Mouse (Mus musculus) CH12.LX (cell line): ENCODE data around the gene Sh3rf1. TPM values are rescaled to one million over a fixed set of nuclear protein-coding genes. Genes with fewer than 3 reads are reported as not detected.
A peak's percentile ranks its signal among the peaks of the same experiment; 100 is the strongest.

Experiments
- DNase-seq: peaks from one replicate; pipeline ENCODE4 v3.0.0-alpha.2; 2013; ENCODE audit errors: extremely low read depth
- H3K27ac ChIP-seq: 2 replicates; pipeline ENCODE4 v1.5.1; 2012; ENCODE audit warnings: low read depth, mild to moderate bottlenecking, control low read depth, moderate library complexity; ENCODE audit not compliant: insufficient read depth
- H3K27me3 ChIP-seq: replicated peaks from 2 replicates; pipeline ENCODE3; 2012; ENCODE audit warnings: inconsistent platforms
- H3K36me3 ChIP-seq, 2 experiments: replicated peaks in 1 of 2; 2 replicates each; pipeline versions ENCODE3 to v1.6.1; 2012; ENCODE audit warnings: inconsistent platforms in 1 of 2, low read length in 1 of 2, mild to moderate bottlenecking in 1 of 2, mixed read lengths in 1 of 2, moderate library complexity in 1 of 2; ENCODE audit not compliant: control insufficient read depth in 1 of 2, insufficient read depth in 1 of 2
- H3K4me1 ChIP-seq, 2 experiments: 2 replicates each; pipeline ENCODE4 v1.6.1; 2012; ENCODE audit warnings: inconsistent platforms in 1 of 2, moderate library complexity in 1 of 2; ENCODE audit not compliant: insufficient read depth in 2 of 2, control insufficient read depth in 1 of 2
- H3K4me2 ChIP-seq: 2 replicates; pipeline ENCODE4 v1.6.1; 2012; ENCODE audit warnings: low read depth, mild to moderate bottlenecking, control low read depth; ENCODE audit not compliant: poor library complexity, insufficient read depth, severe bottlenecking
- H3K4me3 ChIP-seq, 3 experiments: fragments of 150-350 bp in 1 of 3; sonication (generic) in 1 of 3; replicated peaks in 1 of 3; 2 replicates each; pipeline versions ENCODE3 to v1.5.1; 2011 to 2012; ENCODE audit warnings: low read depth in 2 of 3, low read length in 2 of 3, mild to moderate bottlenecking in 2 of 3, moderate library complexity in 2 of 3, control low read depth in 1 of 3, improper control_type of control experiment in 1 of 3, inconsistent platforms in 1 of 3, mixed read lengths in 1 of 3; ENCODE audit not compliant: poor library complexity in 1 of 3
- H3K79me2 ChIP-seq: replicated peaks from 2 replicates; pipeline ENCODE4 v1.6.1; 2012; ENCODE audit warnings: mild to moderate bottlenecking, moderate library complexity; ENCODE audit not compliant: control insufficient read depth, poor library complexity, insufficient read depth, severe bottlenecking; ENCODE audit errors: extremely low read depth
- H3K9ac ChIP-seq: 2 replicates; pipeline ENCODE4 v1.6.1; 2012; ENCODE audit warnings: low read depth, mild to moderate bottlenecking, control low read depth, moderate library complexity; ENCODE audit not compliant: insufficient read depth
- H3K9me3 ChIP-seq: replicated peaks from 2 replicates; pipeline ENCODE3; 2012; ENCODE audit warnings: low read length, inconsistent platforms, mixed read lengths
- CHD1 ChIP-seq: IDR thresholded peaks from 2 replicates; pipeline ENCODE4 v1.6.1; 2012; ENCODE audit warnings: low read depth, low read length, improper control_type of control experiment, inconsistent platforms
- CHD2 ChIP-seq: IDR thresholded peaks from 2 replicates; pipeline ENCODE4 v1.6.1; 2011; ENCODE audit warnings: low read length, improper control_type of control experiment
- CTCF ChIP-seq, 2 experiments: IDR thresholded peaks in 1 of 2; conservative IDR thresholded peaks in 1 of 2; 2 replicates each; pipeline ENCODE4 v1.5.1; 2011 to 2012; ENCODE audit warnings: low read depth in 2 of 2, low read length in 2 of 2, improper control_type of control experiment in 1 of 2, inconsistent platforms in 1 of 2, mild to moderate bottlenecking in 1 of 2, moderate library complexity in 1 of 2
- ELF1 ChIP-seq: IDR thresholded peaks from 2 replicates; pipeline ENCODE4 v1.6.1; 2014; ENCODE audit warnings: low read depth, mild to moderate bottlenecking, inconsistent platforms, low read length, improper control_type of control experiment
- HCFC1 ChIP-seq: IDR thresholded peaks from 2 replicates; pipeline ENCODE4 v1.6.1; 2012; ENCODE audit warnings: low read depth, mild to moderate bottlenecking, inconsistent platforms, low read length, improper control_type of control experiment
- IRF4 ChIP-seq: IDR thresholded peaks from 2 replicates; pipeline ENCODE4 v1.6.1; 2014; ENCODE audit warnings: low read depth, mild to moderate bottlenecking, inconsistent platforms, low read length, improper control_type of control experiment
- JUND ChIP-seq: conservative IDR thresholded peaks from 2 replicates; pipeline ENCODE4 v1.6.1; 2011; ENCODE audit warnings: low read depth, low read length, improper control_type of control experiment
- KAT2A ChIP-seq: IDR thresholded peaks from 2 replicates; pipeline ENCODE4 v1.6.1; 2012; ENCODE audit warnings: low read length, improper control_type of control experiment, inconsistent platforms; ENCODE audit not compliant: insufficient replicate concordance
- MAFK ChIP-seq: IDR thresholded peaks from 2 replicates; pipeline ENCODE4 v1.6.1; 2011; ENCODE audit warnings: low read length, improper control_type of control experiment; ENCODE audit not compliant: insufficient replicate concordance
- MAX ChIP-seq: IDR thresholded peaks from 2 replicates; pipeline ENCODE4 v1.6.1; 2011; ENCODE audit warnings: low read length, improper control_type of control experiment
- MAZ ChIP-seq: IDR thresholded peaks from 2 replicates; pipeline ENCODE4 v1.6.1; 2012; ENCODE audit warnings: low read depth, mild to moderate bottlenecking, inconsistent platforms, low read length, improper control_type of control experiment, moderate library complexity
- MEF2A ChIP-seq: IDR thresholded peaks from 2 replicates; pipeline ENCODE4 v1.6.1; 2014; ENCODE audit warnings: low read depth, mild to moderate bottlenecking, inconsistent platforms, low read length, improper control_type of control experiment, borderline replicate concordance
- MYC ChIP-seq: IDR thresholded peaks from 2 replicates; pipeline ENCODE4 v1.6.1; 2011; ENCODE audit warnings: low read depth, mild to moderate bottlenecking, improper control_type of control experiment, low read length
- NELFE ChIP-seq: IDR thresholded peaks from 2 replicates; pipeline ENCODE4 v1.6.1; 2011; ENCODE audit warnings: low read depth, low read length, improper control_type of control experiment
- NRF1 ChIP-seq: IDR thresholded peaks from 2 replicates; pipeline ENCODE4 v1.6.1; 2014; ENCODE audit warnings: low read depth, mild to moderate bottlenecking, inconsistent platforms, low read length, improper control_type of control experiment, moderate library complexity
- PAX5 ChIP-seq: IDR thresholded peaks from 2 replicates; pipeline ENCODE4 v1.6.1; 2012; ENCODE audit warnings: low read length, inconsistent platforms, mixed read lengths
- POLR2AphosphoS2 ChIP-seq: IDR thresholded peaks from 2 replicates; pipeline ENCODE4 v1.6.1; 2011; ENCODE audit warnings: low read depth, low read length, improper control_type of control experiment
- RAD21 ChIP-seq: IDR thresholded peaks from 2 replicates; pipeline ENCODE4 v1.6.1; 2011; ENCODE audit warnings: low read depth, mild to moderate bottlenecking, low read length, improper control_type of control experiment, moderate library complexity
- RCOR1 ChIP-seq: conservative IDR thresholded peaks from 2 replicates; pipeline ENCODE4 v1.6.1; 2012; ENCODE audit warnings: low read depth, mild to moderate bottlenecking, inconsistent platforms, low read length, improper control_type of control experiment
- SMC3 ChIP-seq: IDR thresholded peaks from 2 replicates; pipeline ENCODE4 v1.6.1; 2011; ENCODE audit warnings: low read depth, low read length, improper control_type of control experiment
- TBP ChIP-seq: conservative IDR thresholded peaks from 2 replicates; pipeline ENCODE4 v1.6.1; 2011; ENCODE audit warnings: low read depth, low read length, improper control_type of control experiment
- TCF12 ChIP-seq: IDR thresholded peaks from 2 replicates; pipeline ENCODE4 v1.6.1; 2014; ENCODE audit warnings: low read depth, mild to moderate bottlenecking, inconsistent platforms, low read length, improper control_type of control experiment
- UBTF ChIP-seq: IDR thresholded peaks from 2 replicates; pipeline ENCODE4 v1.6.1; 2012; ENCODE audit warnings: low read depth, mild to moderate bottlenecking, inconsistent platforms, low read length, improper control_type of control experiment, moderate library complexity
- USF2 ChIP-seq: conservative IDR thresholded peaks from 2 replicates; pipeline ENCODE4 v1.6.1; 2011; ENCODE audit warnings: low read depth, low read length, improper control_type of control experiment
- ZNF384 ChIP-seq: IDR thresholded peaks from 2 replicates; pipeline ENCODE4 v1.6.1; 2012; ENCODE audit warnings: low read depth, low read length, improper control_type of control experiment, inconsistent platforms
- dilution Hi-C: fragments of 300-500 bp; cut with MboI; formaldehyde crosslinking; loops from 2 replicates; pipeline ENCODE4 v1.14.3; 2020; ENCODE audit warnings: low sequenced_read_pairs; ENCODE audit not compliant: extremely low pct_unique_long_range_greater_than_20kb, extremely low pct_ligation_motif_present
- in situ Hi-C: fragments of 300-500 bp; cut with MboI; formaldehyde crosslinking; loops from 3 replicates; pipeline ENCODE4 v1.14.3; 2019; ENCODE audit warnings: low sequenced_read_pairs, low pct_ligation_motif_present, low pct_unique_long_range_greater_than_20kb, mixed read lengths
- polyA plus RNA-seq: library from polyadenylated mRNA; unstranded; fragments of >175 nt; gene quantifications from 2 replicates; pipeline ENCODE4 v1.2.1, GENCODE M21; 2012; ENCODE audit warnings: low read depth; ENCODE audit not compliant: insufficient read length
- total RNA-seq, 2 experiments: library from RNA; depleted of rRNA; stranded (reverse); fragments of 300-350 nt in 1 of 2; fragments of >200 nt in 1 of 2; gene quantifications; 2 replicates each; pipeline ENCODE4 v1.2.3; 2012 to 2014

The Sh3rf1 gene
- total and polyA plus RNA-seq, 3 experiments, result 6.0 to 16.8 (median 10.6) TPM

DNA sequence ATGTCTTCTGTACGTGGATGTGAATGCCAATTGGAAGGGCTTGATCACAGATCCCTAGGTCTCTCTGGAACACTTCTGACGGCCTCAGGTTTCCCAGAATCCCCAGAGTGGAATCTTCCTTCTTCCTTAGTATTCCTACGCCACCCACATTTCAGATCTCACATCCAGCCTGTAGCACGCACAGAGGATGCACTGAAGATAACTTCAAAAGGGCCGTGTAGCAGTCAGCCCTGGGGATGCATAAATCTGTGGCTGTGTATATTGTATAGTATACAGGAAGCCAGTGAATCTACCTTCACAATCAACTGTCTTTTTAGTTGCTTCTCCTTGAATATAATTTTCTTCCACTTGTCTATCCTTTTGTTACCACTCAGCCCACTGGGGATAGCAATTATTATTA is 98.1 kb downstream of the Sh3rf1 start:
- H3K27ac ChIP-seq, result no peak overlapping the region
- no peak overlapping the region for H3K9ac ChIP-seq
- dilution Hi-C loops, result no loop called here
- H3K27me3 ChIP-seq, result no peaks in the 10 kb centered on the region
- H3K4me3 ChIP-seq, result no peak overlapping the region
- H3K9me3 ChIP-seq, result peaks cover 3% of the 10 kb centered on the region
- DNase-seq, result no peak
- H3K36me3 ChIP-seq, result peaks cover 0 to 21% of the 10 kb centered on the region in 2 experiments
- no peak for TF ChIP-seq UBTF
- TF ChIP-seq TCF12, result no peak
- TF ChIP-seq MYC, result no peak
- no peak for TF ChIP-seq RCOR1
- no peak for TF ChIP-seq MEF2A
- TF ChIP-seq JUND, result no peak
- no peak for TF ChIP-seq POLR2AphosphoS2
- TF ChIP-seq HCFC1, result no peak
- no peak for TF ChIP-seq IRF4
- TF ChIP-seq RAD21, result no peak
- TF ChIP-seq CHD2, result no peak
- no peak for TF ChIP-seq KAT2A
- TF ChIP-seq USF2, result no peak
- no peak for TF ChIP-seq MAX
- TF ChIP-seq NELFE, result no peak
- H3K79me2 ChIP-seq, result peaks cover 19% of the 10 kb centered on the region
- peaks cover 15 to 44% of the 10 kb centered on the region in 2 experiments for H3K4me1 ChIP-seq
- in situ Hi-C loops, result no loop called here
- H3K4me2 ChIP-seq, result 0 out of 2 replicates have a peak overlapping the region, but pooled peaks have one; percentile 55

DNA sequence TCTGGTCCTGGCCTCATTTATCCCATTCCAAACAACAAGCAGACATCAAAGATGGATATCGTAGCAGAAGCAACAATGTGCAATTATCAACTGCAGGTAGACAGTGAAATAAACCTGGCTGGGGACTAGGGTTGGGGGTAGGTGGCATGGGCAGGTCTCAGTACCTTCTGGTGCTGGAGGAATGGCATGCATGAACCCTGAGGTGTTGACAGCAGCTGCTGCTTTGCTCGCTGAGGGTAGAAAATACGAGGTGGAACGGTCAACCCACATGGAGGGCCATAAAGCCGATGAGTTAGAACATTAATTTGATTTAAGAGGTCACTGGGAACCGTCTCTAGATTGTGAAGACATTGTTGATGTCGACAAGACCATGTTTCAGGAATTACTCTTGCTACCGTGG is 98.8 kb downstream of the Sh3rf1 start:
- no peak overlapping the region for H3K4me2 ChIP-seq
- H3K4me3 ChIP-seq, result no peak overlapping the region
- TF ChIP-seq MAFK (no peak), IRF4 (no peak), PAX5 (no peak), MEF2A (no peak), MAZ (no peak), CTCF (conservative IDR thresholded peaks at IDR 0.05 in 1 of 2, IDR thresholded peaks at IDR 0.05 in 1 of 2; ENCODE audit: low read depth in 2 of 2, low read length in 2 of 2) (no peak), ELF1 (no peak), NRF1 (no peak), JUND (no peak), ZNF384 (no peak), CHD1 (no peak), UBTF (no peak), MYC (no peak), TBP (no peak), SMC3 (no peak), TCF12 (no peak)
- H3K4me1 ChIP-seq, result peaks cover 15 to 39% of the 10 kb centered on the region in 2 experiments
- in situ Hi-C loops, result no loop called here
- no peak overlapping the region for H3K9ac ChIP-seq
- peaks cover 0 to 22% of the 10 kb centered on the region in 2 experiments for H3K36me3 ChIP-seq
- peaks cover 19% of the 10 kb centered on the region for H3K79me2 ChIP-seq
- no peak overlapping the region for H3K27ac ChIP-seq
- no peaks in the 10 kb centered on the region for H3K9me3 ChIP-seq
- H3K27me3 ChIP-seq, result no peaks in the 10 kb centered on the region
- no peak for DNase-seq
- dilution Hi-C loops, result no loop called here
